Mouse (Mus musculus) adipocyte (in vitro differentiated cells): Measurements from ENCODE around the gene Gm10230.
"Not testable (repeated sequence)": the region's sequence is repeated elsewhere in the genome, so short reads cannot be mapped to it uniquely, and the experiment has no call there.

Experiments used
- DNase-seq: peaks from one replicate; pipeline ENCODE4 v3.0.0-alpha.2; 2016; ENCODE audit warnings: low spot score

The Gm10230 gene

GRCm38 (mm10) chrX:27494782-27495181 lies at the start of gene Gm10230:
Gene Gm10230 (minus strand): TSS chrX:27494882.
- DNase-seq: not testable (repeated sequence)
